Mouse (Mus musculus) T-cell, adult 2 months (primary cell): ENCODE results near the gene Trim29.

Experiments used
- DNase-seq: peaks from one replicate; pipeline ENCODE4 v3.0.0; 2022; ENCODE audit warnings: low spot score

The Trim29 gene

DNA sequence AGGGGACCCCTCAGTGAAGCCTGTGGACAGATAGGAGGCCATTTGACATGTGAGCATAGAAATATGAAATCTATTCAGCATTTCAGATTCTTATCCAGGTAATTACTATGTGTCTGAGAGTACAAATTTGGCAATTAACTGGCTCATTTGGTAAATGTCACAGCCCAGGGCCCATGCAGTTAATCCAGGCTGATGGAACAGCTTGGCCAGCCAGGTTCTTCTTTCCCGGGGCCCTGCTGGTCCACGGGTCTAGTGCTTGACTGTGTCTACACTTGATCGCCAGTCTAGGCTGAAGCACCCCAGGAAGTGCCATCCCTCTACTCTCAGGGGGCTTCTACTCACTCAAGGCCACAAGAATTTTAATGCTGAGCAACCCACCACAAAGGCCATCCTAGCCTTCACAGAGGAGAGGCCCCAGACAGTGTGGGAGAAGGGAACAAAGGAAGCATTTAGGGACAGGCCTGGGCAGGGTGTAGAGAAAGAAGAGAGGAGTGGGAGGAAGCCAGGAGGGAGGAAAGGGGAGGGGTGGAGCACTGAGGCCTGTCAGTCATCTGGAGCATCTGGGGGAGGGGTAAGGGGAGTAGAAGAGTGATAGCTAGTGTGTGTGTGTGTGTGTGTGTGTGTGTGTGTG lies 4.8 kb downstream of the Trim29 start:
- no peak for DNase-seq

DNA sequence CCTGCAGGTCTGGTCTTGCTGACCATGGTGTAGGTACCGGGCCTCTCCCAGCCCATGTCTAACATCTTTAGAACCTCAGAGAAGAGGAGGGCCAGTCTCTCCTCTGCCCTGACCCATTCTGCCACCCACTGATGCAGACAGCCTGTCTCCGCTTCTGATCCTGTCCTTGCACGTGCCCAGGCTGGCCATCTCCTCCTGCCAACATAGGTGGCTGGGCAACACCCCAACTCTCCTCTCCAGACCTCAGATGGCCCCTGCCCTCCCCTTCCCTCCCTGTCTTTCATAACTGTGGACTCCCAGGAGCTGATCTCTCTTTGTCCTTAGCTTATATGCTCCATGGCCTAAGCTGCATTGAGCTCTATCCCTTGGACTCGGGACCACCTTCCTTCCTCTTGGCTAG lies 5.8 kb downstream of the Trim29 start:
- DNase-seq = no peak

DNA sequence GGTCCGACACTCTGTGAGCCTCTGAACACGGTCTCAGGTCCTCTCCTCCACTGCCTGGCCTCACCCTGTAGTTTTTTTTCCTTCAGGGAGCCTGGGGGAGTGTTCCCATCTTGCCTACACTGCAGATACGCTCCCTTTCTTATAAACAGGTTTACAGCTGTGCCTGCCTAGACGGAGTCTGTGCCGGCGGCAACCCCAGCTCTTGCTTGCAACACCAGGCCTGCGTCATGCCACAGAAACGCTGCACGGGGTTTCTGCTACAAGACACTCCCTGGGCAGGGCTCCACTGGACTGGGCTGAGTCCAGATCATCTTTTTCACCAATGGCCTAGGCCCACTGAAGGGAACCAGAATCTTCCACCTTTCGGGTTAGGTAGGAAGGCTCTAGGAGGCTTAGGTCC lies 8.0 kb downstream of the Trim29 start:
- no peak for DNase-seq

DNA sequence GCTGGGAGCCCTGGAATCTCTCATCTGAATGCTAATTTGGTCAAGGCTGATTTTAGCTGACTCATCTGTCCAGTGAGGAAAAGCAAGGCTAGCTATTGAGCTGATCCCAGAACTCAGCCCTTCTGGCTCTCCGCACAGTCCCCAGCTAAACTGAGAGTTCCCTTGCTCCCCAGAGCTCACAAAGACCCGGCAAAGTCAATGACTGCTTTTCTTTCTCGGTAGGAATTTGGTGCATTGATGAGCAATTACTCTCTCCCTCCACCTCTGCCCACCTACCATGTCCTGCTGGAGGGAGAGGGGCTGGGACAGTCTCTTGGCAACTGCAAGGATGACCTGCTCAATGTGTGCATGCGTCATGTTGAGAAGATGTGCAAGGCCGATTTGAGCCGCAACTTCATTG lies 11.3 kb downstream of the Trim29 start:
- no peak for DNase-seq

DNA sequence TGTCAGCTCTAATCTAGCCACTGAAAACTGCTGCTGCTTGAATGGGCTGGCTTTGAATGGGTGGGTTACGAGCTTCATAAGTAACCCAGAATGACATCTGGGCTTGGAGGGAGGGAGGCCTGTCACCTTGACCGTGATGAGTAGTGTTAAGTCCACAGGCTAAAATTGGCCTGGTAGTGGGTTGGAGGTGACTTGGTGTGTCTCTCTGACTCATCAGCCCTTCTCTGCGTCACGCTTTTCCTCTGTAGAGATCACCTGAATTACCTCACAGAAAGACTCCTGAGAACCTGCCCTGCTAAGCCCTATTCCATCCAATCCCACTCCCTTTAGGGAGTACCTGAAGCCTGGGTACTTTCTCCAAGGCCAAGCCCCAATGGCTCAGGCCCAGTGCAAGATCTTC lies 12.0 kb downstream of the Trim29 start:
- DNase-seq = no peak

DNA sequence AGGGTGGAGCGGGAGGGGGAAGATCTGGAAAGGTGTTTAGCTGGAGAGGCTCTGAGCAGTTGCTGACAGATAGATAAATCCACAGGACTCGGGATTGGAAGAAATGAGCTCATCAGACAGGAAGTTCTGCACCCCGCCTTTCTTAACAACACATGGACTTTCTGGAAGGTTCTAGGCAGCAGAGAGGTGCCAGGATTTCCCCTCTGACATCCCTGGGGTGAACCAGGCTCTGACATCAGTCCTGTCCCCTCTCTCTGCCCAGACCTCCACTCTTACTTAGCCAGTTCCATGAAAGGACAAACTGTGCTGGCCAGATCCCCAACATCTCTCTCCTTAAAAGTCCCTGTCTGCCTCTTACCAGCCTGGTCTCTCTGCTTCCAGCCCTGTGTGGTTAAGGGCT lies 14.8 kb downstream of the Trim29 start:
- DNase-seq = no peak

DNA sequence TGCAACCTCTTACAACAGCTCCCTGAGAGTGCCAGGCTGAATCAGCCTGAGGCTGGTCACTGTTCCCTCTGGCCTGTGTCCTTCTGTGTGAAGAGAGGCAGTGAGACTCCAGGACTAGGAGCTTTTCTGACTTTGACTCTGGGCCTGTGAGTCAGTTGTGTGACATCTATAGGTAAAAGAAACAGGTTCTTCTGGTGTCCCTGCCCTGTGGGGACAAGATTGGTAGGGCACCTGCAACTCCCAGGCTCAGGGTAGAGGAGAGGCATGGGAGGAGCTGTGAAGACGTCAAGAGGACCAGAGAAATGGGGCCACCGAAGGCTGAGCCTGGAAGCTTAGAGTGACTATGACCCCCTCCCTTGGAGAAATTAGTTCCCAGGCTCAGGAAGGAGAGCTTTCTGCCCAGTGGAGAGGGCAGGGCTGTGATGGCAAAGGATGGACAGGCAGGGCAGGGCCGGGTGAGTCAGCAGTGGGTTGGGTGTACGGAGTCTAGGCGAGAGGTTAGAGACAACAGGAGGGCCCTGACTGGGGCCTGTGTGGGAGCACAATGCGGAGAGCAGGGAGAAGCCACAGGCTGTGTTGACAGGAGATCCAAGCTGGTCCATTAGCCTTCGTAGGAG lies 15.5 kb downstream of the Trim29 start:
- DNase-seq = no peak

DNA sequence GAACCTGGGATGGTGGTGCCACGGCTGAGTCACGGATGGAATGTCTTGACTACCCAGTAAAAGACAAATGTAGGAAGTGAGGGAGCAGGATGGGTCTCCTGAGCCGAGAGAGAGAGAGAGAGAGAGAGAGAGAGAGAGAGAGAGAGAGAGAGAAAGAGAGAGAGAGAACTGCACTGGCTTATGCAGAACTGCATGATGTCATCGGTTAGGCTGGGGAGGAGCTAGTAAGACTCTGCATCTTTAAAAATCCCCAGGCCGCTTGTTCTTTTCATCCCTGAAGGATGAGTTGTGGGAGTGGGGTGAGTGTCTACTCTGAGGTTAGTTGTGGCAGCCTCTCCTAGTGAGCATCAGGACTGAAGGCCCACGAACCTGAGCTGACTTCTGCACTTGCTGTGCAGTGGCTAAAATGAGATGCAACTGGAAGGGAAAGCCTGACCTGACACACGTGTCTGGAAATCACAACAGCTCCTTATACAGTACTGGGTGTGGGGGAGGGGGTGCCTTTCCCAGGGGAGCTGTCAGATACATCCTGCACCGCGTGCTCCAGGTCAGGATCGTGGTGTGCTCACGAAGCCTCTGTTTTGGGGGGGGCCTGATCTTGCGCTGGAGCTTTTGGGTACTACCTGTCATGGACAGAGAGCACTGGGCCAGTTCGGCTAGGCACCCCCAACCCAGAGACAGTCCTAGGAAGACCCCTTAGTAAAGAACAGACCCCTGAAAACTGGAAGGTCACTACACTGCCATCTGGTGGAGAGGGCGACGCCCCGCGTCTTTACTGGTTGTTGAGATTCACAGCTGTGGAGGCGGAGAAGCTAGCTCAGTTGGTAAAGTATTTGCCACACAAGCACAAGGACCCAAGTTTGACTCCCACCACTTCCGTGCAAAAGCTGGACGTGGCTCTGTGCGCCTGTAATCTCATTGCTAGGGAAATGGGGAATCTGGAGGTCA lies 16.8 kb downstream of the Trim29 start:
- DNase-seq = no peak

DNA sequence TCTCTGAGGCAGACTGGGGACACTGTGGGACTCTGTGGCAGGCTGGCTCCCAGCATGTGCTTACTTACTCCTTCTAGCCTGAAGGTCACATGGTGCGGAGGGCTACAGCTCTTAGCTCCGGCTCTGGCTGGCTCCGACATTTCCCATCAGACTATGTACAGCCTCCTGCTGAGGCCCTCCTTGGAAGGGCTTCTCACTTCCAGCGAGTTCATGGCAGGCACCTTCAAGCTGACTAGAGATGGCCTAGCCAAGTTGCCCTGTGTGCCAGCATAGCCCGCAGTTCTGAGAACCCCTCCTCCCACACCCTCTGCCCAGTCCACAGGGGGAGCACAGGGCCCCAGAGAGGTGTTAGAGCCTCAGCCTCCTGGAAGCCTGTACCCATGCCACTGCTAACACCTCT lies 19.8 kb downstream of the Trim29 start:
- no peak for DNase-seq

DNA sequence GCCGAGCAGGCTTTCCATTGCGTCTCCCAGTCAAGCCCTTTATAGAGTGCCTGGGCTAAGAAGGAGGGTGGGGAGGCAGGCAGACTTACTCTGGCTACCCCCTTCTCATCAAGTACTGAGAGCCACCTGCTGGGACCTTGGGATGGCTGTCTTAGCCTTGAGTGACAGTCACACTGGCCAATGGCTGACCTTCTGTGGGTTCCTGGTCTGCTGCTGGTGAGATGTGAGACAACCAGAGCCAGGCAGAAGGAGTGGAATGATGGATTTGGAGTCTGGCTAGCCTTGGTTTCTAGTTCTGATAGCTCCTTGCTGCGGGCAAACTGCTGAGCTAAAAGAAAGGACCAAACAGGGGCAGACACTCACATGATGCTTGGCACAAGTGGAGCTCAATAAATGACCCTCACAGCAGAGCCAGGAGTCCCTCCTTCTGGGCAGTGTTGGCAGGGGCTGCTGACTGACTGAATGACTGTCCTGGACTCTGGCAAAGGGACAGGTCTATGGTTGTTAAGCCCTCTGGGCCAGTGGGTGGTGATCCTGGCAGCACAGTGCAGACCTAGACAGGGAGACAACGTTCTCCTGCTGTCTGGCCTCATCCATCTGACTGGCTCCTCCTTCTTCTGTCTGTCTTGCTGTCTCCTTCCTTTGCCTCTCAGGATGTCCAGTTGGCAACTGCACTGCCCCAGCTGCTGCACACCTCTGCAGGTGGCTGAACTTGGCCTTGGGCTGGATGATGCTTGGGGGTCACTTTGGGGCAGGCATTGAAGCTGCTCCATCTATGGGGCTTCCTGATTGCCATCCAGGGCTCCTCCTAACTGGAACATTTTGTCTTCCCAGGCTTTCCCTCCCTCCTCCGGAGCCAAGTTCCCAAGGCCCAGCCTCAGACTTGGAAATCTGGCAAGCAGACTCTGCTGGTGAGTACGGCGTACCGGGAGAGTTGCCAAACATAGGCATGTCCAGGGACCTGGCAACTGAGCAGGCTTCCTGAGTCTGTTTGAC lies 21.1 kb downstream of the Trim29 start:
- no peak for DNase-seq

DNA sequence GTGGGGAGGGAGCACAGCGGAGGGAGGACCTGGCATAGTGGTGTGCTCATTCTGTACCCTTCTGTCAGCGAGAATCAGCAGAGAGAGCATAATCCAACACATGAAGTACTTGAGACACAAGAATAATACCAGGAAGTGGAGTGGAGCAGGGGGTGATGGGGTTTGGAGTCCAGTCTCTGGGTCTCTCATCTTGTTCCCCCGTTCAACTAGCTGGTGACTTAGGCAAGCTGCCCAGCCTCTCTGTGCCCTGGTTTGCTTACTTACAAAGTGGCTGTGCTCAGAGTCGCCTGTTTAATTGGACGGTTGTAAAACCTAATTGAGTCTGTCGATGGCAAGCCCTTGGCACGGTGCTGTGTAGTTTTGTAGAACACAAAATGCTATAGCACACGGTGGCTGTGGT lies 23.8 kb downstream of the Trim29 start:
- DNase-seq = no peak

DNA sequence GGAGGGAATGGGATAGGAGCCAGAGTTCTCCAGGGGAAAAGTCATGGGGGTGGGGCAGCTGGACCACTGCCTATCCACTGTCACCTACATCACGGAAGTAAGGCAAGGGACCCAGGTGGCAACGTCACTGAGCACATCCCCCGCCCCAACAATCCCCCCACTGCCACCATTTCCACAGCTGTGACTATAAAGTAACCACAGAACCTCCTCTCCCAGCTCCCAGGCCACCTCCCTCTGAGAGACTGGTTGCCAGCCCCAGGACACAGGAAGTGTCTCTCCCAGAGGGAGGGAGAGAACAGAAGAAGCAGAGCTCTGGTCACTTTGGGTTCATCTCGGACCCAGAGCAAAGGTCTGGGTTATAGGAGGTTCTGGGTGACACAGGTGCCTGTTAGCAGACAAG lies 27.0 kb downstream of the Trim29 start:
- DNase-seq = no peak

DNA sequence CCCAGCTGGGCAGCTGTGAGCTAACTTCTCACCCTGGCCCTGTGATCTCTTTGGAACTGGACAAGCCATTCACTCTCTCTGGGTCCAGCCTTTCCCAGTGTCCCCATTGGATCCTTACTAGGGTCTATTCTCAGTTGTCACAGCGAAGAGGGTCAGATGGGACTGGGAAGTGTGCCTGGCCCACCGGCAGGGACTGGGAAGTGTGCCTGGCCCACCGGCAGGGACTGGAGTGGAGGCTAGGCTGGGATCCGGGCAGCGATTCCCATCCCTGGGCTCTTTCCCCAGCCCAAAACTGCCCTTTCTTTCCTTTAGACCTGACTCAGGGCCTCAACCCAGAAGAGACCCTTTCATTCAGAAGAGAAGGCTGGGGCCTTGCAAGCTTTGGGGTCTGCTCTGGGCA lies 27.4 kb downstream of the Trim29 start:
- DNase-seq = no peak

DNA sequence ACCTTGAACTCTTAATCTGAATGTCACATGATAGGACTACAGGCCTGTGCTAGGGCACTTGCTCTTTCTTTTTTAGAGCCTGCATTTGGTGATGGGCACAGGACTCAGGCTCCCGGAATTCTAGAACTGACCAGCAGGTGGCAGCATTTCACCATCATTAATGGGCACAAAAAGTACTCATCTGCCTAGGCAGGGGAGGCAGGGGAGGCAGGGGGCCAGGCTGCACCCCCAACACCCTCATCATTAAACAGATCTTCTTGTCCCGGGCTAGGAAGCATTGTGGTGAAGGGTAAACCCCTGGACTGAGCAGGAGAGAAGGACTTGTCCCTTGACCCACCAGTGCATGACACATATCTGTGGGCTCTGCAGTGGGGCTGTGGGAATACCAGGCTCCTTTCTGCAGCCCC lies 29.0 kb downstream of the Trim29 start:
- DNase-seq = peak; percentile 12

DNA sequence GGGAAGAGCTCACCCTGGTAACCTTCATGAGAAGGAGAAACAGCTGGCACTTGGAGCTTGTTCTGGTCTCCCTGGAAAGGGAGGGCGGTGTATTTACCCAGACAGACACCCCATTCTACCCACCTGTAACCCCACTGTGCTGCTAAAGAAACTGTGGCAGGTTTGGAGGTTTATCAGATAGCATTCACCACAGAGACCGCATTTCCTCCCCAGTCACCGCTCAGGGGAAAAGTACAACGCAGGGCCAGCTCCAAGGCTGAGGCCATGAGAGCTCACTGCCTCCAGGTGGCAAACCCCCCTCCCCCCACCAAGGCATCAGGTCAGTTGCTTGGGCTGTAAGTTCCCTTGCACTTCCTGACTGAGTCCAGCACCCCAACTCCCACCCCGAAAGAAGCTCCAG lies 39.4 kb downstream of the Trim29 start:
- no peak for DNase-seq

DNA sequence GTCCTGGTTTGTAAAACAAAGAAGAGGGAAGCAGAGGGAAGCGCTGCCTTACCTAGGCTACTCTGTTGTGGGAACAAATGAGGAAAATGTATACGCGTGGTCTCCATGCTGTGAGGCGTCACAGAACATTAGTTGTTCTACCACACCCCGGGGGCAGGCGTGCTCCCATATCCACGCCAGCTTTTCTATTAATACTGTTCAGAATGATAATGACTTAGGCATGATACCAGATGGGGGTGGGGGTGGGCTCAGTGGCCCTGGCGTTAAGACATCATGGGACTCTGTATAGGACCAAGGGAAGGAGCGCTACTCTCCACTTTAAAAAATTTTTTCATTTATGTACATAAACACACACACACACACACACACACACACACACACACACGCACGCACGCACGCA lies 40.4 kb downstream of the Trim29 start:
- no peak for DNase-seq

DNA sequence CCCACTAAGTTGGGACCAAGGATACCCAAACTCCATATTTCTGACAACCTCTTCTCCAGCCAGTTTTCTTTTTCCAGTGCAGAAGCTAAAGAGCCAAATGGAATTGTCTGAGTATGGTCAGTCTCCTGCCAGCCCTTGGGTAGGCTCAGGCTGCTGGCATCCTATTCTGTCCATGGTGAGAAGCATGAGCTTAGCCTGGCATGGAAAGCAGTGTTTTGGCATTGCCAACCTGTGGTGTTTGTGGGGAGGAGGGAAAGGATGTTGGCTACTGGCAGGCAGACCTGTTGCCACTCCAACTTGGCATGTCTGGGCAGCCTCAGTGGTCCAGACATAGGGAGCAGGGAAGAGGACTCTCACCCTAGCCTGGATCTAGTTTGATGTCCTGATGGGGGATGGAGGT lies 46.4 kb downstream of the Trim29 start:
- DNase-seq = no peak

DNA sequence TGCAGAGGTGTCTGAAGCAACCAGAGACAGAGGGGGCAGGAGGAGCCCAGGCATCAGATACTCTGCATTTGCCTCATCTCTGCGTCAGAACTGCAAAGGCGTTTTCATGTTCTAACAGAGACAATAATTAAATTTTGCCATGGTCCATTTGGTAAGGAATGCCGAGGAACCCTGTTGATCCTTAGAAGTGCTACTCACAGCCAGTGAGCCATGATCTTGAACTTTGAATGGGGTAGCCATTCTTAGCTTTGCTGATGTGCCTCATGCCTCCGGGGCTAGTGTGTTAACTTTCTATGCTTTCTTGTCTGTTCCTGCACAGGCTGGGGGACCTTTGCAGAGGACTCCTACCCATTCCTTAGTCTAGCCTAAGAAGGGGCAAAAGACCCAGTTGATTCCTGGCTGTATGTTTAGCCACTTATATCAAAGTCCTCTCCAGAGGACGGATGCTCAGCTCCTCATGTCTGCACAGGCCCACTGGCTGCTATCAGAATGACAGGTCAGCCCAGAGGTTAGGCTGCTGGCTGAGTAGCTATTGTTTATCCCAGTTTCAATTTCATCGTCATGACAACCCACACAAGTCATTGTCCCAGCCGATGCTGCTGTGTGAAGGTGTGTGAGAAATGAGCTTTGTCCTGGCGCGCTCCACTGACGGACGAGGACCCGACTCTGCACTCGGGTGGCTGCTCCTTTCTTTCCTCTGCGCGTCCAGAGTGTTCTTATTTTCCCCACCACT lies 48.1 kb downstream of the Trim29 start:
- no peak for DNase-seq

DNA sequence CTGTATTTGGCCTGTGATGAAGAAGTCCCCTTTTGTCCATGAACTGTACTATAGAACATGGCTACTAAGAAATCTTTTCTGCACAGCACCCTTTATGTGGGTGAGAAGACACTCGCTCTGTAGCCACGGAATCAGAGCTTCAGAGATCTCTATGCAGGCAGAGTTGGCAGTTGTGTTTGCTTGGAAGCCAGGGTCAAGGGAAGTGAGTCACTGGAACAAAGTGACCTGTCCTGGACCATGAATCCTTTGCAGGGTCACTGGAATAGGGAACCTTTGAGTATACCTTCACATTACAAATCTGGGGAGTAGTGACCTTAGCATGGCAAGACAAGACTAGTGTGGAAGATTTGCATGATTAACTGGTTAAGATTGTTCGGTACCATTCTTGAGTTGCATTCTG lies 58.1 kb downstream of the Trim29 start:
- no peak for DNase-seq

DNA sequence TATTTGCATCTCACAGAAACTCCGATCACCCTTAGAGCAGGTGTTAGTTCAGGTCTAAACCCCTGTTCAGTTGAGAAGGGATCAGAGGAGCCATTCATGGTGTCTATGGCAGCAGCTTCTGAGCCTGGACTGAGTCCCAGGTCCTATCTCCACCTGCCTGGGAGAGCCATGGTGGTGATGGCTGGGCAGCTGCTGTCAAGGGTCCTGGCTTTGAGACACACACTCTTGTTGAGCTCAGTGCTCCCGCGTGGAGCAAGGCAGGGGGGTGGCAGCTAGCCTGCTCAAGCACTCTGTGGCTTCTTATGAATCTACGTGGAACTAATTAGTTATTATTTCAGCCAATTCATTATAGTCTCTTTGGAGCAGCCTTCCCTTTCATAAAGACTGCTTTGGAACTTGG lies 73.2 kb downstream of the Trim29 start:
- DNase-seq = no peak

DNA sequence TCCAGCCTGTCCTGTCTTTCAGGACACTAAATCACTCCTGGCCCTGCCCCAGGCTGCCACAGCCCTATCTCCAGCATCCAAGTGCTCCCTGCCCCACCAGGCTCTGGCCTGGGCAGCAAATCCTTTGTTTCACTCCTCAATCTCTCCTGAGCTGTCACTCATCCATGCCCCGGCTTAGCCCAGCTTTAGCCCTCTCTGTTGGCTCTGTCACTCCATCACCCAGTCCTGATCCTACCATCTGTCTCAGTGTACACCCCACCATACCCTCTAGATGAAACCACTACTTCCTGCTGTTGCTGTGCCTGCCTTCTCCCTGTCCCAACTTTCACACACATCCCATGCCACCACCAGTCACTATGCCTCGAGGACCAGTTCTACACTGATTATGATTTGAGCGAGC lies 73.8 kb downstream of the Trim29 start:
- DNase-seq = no peak
